Mouse (Mus musculus) left cerebral cortex, postnatal 4 days (tissue): Measurements from ENCODE around the gene Qprt. TPM values are rescaled to one million over a fixed set of nuclear protein-coding genes. Genes with fewer than 3 reads are reported as not detected.

Source experiments
- DNase-seq: peaks from one replicate; pipeline ENCODE4 v3.0.0-alpha.2; 2022
- intact Hi-C: fragments of 180-260 bp; cut with DNase I; formaldehyde crosslinking; loops from one replicate; pipeline ENCODE4 v1.15.1; 2025
- total RNA-seq, 2 experiments: library from RNA; stranded (reverse); gene quantifications; 2 replicates each; pipeline ENCODE4 v1.2.3; 2021

Qprt gene
- under 1 TPM in 1 of 2 experiments, not detected in 1; 0.18 TPM for total RNA-seq

DNA sequence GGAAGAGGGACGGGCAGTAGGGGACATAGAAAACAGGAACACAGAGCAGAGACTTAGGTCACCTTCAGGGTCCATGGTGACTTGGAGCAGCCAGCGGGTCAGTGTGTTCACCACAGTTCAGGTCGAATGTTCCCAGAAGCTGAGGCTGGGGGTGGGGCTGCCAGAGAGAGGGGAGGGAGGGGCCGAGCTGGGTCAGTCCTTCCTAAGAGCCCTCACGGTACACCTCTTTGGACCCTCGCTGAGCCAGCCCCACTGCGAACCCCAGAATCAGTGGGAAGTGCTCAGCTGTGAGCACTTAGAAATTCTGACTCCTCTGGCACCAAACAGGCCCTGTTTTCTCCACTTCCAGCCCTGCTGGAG, at the start of gene Qprt:
Gene Qprt, minus strand, starts transcription at position 316 of the 360 bp plus-strand sequence.
- DNase-seq, result no peak
- intact Hi-C loops, result no loop called here

DNA sequence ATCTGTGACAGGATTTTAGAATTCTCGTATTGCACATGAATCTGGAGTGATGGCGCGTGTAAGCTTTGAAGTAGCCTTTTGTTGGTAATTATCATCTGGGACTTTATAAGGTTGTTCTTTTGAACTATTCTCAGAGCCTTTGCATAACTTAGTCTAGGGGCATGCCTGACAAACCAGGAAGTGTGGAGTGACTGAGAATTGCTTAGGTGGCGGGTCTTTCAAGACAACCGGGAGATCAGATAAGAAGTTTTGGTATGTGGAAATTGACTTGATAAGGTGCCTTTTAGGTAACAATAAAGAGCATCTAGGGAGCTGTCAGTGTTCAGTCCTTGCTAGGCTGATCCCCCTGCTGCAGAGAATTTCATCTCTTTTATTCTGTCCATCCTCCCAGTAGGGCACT, 44.5 kb upstream of the Qprt start:
- no peak for DNase-seq
- intact Hi-C loops, result no loop called here

- DNase-seq, result no peak
- intact Hi-C loops, result no loop called here
These were observed 43.8 kb upstream of the Qprt start for GRCm38 (mm10) chr7:127165607-127166493.

DNA sequence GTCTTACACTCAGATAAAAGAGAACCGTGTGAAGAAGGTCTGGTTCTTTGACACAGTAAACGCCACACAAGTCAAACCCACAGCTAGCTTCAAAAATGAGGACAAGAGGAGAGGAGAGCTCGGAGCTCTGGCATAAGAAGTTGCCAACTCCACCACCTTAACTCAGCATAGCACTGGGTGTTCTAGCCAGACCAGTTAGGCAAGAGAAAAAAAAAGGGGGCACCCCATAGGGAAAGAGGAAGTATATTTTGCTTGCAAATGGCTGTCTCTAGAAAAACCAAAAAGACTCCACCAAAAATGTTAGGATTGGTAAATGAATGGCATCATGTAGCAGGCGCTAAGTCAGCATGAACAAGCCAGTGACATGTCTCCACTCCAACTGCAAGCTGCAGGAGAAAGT, 42.0 kb upstream of the Qprt start:
- intact Hi-C loops, result no loop called here
- no peak for DNase-seq

DNA sequence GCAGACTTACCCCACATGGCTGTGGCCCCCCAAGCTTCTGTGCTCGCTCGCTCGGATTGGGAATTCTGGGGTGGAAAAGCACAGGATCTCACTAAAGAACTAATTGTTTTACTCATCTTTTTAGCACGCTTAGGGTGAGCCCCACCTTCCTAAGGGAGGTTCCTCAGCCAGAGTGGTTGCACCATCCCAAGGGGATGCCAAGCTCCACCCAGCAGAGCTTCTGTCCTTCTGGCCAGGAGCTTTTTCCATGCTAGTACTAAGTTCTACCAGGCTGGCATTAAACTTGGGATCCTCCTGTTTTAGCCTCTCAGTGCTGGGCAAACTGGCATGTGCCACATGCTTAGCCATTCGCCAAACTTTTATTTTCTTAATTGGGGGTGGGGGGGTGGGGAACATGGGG, 40.5 kb upstream of the Qprt start:
- no peak for DNase-seq
- intact Hi-C loops, result no loop called here

DNA sequence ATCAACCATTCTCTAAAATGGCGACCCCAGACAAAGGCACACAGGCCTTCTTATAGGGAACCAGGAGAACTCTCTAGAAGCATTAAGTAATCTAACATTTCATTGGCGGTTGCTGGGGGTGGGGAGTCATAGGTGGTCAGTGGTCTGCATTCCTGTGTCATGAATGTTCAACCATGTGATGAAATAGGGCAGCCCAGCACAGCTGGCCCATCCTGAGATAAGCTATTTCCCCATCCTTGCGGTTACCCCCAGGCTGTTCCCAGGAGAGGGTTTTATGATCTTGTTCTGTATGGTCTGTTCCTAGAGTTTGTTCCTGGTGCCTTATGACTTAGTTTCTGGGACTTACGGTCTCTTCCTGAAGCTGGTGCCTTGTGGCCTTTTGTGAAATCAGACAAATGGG, 35.5 kb upstream of the Qprt start:
- intact Hi-C loops, result no loop called here
- no peak for DNase-seq

- intact Hi-C loops, result no loop called here
- no peak for DNase-seq
These were observed 31.5 kb upstream of the Qprt start for GRCm38 (mm10) chr7:127153477-127153876.

DNA sequence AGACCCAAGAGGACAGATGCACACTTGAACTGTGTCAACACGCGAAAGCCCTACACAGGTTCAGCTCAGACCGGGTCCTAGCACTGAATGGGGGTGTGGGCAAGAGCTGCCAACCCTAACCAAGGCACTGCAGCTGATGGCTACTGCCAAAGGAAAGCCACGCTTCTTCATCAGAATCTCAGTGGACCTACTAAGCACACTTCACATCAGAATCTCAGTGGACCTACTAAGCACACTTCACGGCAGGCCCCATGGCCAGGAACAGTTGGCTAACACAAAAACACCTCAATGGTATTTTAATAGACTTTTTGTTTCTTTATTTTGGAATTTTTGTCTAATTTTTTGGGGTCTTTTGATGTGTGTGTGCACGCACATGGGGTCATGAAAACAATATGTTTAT, 30.4 kb upstream of the Qprt start:
- intact Hi-C loops, result no loop called here
- no peak for DNase-seq

DNA sequence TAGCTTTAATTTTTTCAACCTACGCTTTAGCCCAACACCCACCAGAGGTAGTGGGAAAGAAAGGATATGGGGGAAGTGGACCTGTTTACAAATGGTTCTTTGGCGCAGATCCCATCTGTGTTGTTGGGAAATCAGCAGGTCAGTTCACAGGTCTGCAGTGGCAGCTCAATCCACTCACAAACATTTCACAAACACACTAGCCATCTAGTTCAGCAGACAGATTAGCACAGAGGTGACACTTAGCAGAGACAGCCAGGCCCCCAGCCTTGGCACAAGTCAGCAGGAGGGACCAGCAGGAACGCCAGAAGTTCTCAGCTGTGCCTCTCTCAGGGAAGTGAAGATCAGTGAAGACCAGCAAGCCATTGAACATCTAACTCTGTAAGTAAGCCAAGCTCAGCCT, 25.9 kb upstream of the Qprt start:
- intact Hi-C loops, result no loop called here
- DNase-seq, result no peak

GRCm38 (mm10) chr7:127146267-127146603, 24.2 kb upstream of the Qprt start:
- intact Hi-C loops, result no loop called here
- DNase-seq, result no peak

GRCm38 (mm10) chr7:127145387-127146266, 23.6 kb upstream of the Qprt start:
- intact Hi-C loops, result no loop called here
- DNase-seq, result no peak

GRCm38 (mm10) chr7:127144412-127144811, 22.4 kb upstream of the Qprt start:
- no peak for DNase-seq
- intact Hi-C loops, result no loop called here

- no peak for DNase-seq
- intact Hi-C loops, result no loop called here
These were observed 20.6 kb upstream of the Qprt start for GRCm38 (mm10) chr7:127142666-127143065.

- DNase-seq, result no peak
- intact Hi-C loops, result no loop called here
These were observed 20.2 kb upstream of the Qprt start for GRCm38 (mm10) chr7:127142214-127142613.

- intact Hi-C loops, result no loop called here
These were observed 18.8 kb upstream of the Qprt start for GRCm38 (mm10) chr7:127140623-127141404.

DNA sequence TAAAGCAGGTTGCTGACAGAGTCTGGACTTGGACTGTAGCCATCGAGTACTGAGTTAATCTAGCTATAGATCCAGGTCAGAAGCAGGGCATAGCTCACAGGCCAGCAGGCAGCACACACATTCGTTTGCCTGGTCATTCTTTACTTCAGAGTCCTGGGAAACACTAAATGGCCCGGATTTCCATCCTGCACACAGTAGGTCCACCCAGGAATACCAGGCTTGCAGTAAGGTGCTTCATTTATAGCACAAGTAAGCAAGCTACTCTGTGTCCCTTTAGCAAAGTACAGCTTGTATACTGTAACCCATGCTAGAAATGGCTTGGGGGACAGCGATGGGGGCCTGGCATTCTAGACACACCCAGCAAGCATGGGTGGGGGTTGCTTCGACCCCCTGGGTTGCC, 17.5 kb upstream of the Qprt start:
- DNase-seq, result no peak
- intact Hi-C loops, result no loop called here

More at GRCm38 (mm10) chr7:127140623-127141404, 18.8 kb upstream of the Qprt start:
- DNase-seq, result no peak

- intact Hi-C loops, result no loop called here
- DNase-seq, result no peak
These were observed 17.1 kb upstream of the Qprt start for GRCm38 (mm10) chr7:127139100-127139499.

- no peak for DNase-seq
- intact Hi-C loops, result no loop called here
These were observed 15.4 kb upstream of the Qprt start, which contains the start of gene Spn for GRCm38 (mm10) chr7:127137262-127138017. TSS of gene Spn (minus strand) at chr7:127137823.

DNA sequence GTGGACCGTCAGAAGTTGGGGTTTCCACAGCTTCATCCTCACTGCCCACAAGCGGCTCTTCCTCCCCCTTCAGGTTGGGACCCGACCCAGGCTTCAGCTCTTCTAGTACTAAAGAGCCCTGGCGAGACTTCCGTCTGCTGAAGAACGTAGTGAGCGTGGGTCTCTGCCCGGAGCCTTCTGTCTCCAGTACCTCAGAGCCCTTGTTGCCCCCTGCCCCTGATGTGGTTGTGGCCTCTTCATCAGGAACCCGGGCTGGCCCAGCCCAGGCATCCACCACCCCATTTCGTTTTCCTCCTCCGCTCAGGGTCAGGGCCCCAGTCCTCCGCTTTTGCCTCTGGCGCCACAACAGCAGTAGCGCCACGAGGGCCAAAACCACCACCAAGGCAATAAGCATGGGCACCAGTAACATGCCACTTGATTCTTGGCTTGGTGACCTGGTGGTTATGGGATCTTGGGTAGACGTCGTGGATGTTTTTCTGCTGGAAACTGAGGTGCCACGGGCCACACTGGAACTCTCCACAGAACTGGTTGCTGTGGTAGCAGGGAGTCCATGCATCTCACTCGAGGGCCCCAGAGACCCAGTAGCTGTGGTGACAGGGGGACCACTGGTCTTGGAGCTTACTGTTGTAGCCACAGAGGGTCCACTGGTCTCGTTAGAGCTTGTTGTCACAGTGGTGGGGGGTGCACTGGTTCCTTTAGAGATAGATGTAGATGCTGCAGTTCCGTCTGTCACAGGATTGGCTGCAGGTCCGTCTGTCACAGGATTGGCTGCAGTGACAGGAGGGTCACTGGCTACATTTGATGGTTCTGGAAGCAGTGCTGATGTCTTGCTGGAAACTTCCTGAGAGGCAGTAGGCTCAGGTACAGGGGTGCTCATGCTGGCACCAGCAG, 14.4 kb upstream of the Qprt start:
- intact Hi-C loops, result no loop called here
- no peak for DNase-seq
